Mouse (Mus musculus) olfactory bulb, adult 2 months (tissue): ENCODE results near the gene Plekhb2.

ENCODE experiments used
- CTCF ChIP-seq: fragments of 200-500 bp; IDR thresholded peaks from 2 replicates; pipeline ENCODE4 v1.5.1; 2012; ENCODE audit warnings: low read depth, mild to moderate bottlenecking, low read length, moderate library complexity; ENCODE audit not compliant: insufficient read depth
- POLR2A ChIP-seq: fragments of 200-500 bp; IDR thresholded peaks from 2 replicates; pipeline ENCODE4 v1.6.1; 2012; ENCODE audit warnings: mild to moderate bottlenecking, low read depth, low read length, moderate library complexity; ENCODE audit not compliant: insufficient read depth

DNA sequence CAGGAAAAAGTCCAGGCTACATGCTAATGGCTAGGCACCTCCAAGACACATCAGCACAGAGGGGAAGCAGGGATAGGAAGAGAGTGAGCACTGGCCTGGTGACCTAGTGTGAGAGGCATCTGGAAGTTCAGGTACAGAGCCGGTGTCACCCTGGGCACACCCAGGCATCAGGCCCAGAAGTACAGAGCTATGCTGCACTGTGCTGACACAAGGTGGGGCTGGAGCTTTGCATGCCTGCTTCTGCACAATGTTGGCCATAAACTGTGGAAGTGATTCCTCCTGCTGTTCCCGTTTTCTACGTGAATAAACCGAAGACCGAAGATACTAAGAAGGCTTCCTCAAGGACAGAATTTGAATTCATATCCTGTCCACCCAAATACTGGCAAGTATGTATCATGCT lies 46.3 kb downstream of the Plekhb2 start:
- TF ChIP-seq CTCF, result no peak
- no peak for TF ChIP-seq POLR2A
